Mouse (Mus musculus) bone marrow, adult 2 months (tissue): ENCODE results near the gene Slx1b.

Experiments
- CTCF ChIP-seq: fragments of 200-500 bp; IDR thresholded peaks from 2 replicates; pipeline ENCODE4 v1.5.1; 2011; ENCODE audit warnings: low read length, control low read depth; ENCODE audit not compliant: control insufficient read depth, insufficient read depth
- POLR2A ChIP-seq: fragments of 200-500 bp; IDR thresholded peaks from 2 replicates; pipeline ENCODE4 v1.6.1; 2011; ENCODE audit warnings: low read depth, mild to moderate bottlenecking, control low read depth, low read length, borderline replicate concordance; ENCODE audit not compliant: control insufficient read depth

GRCm38 (mm10) chr7:126707442-126708174 is 12.0 kb upstream of the Slx1b start, which contains the start of gene Coro1a:
- TF ChIP-seq CTCF, result no peak
- TF ChIP-seq POLR2A, result no peak
